Mouse (Mus musculus): ENCODE measurements around the gene Phf24.

Gene Phf24

GRCm38 (mm10) chr4:42915311-42915710, 1.1 kb upstream of the Phf24 start:
- DNase-seq = no peak

- DNase-seq = no peak
Measured at GRCm38 (mm10) chr4:42915966-42916365, 494 bp upstream of the Phf24 start.

GRCm38 (mm10) chr4:42917402-42917774, 928 bp downstream of the Phf24 start:
- DNase-seq = no peak

- no peak for DNase-seq
Measured at GRCm38 (mm10) chr4:42920726-42921125, 4.3 kb downstream of the Phf24 start.

- DNase-seq = no peak
Measured at GRCm38 (mm10) chr4:42921536-42921935, 5.1 kb downstream of the Phf24 start.

GRCm38 (mm10) chr4:42922056-42922455, 5.6 kb downstream of the Phf24 start:
- no peak for DNase-seq

- no peak for DNase-seq
Measured at GRCm38 (mm10) chr4:42922461-42922860, 6.0 kb downstream of the Phf24 start.

GRCm38 (mm10) chr4:42924095-42924710, 7.7 kb downstream of the Phf24 start:
- DNase-seq = no peak

- no peak for DNase-seq
Measured at GRCm38 (mm10) chr4:42928209-42928608, 11.7 kb downstream of the Phf24 start.

- no peak for DNase-seq
Measured at GRCm38 (mm10) chr4:42928952-42929351, 12.5 kb downstream of the Phf24 start.

- DNase-seq = no peak
Measured at GRCm38 (mm10) chr4:42932229-42932969, 15.9 kb downstream of the Phf24 start.

GRCm38 (mm10) chr4:42933630-42934029, 17.2 kb downstream of the Phf24 start:
- DNase-seq = no peak

GRCm38 (mm10) chr4:42941396-42941795, 24.9 kb downstream of the Phf24 start:
- no peak for DNase-seq

GRCm38 (mm10) chr4:42943341-42943740, 26.9 kb downstream of the Phf24 start:
- no peak for DNase-seq

- DNase-seq = no peak
Measured at GRCm38 (mm10) chr4:42944185-42944584, 27.7 kb downstream of the Phf24 start.

GRCm38 (mm10) chr4:42945043-42945442, 28.6 kb downstream of the Phf24 start:
- DNase-seq = no peak

GRCm38 (mm10) chr4:42945445-42945844, 29.0 kb downstream of the Phf24 start:
- DNase-seq = no peak

- DNase-seq = no peak
Measured at GRCm38 (mm10) chr4:42945952-42946351, 29.5 kb downstream of the Phf24 start.

- DNase-seq = no peak
Measured at GRCm38 (mm10) chr4:42946733-42947290, 30.4 kb downstream of the Phf24 start.

- no peak for DNase-seq
Measured at GRCm38 (mm10) chr4:42948527-42948926, 32.1 kb downstream of the Phf24 start.

GRCm38 (mm10) chr4:42949051-42949675, 32.7 kb downstream of the Phf24 start:
- DNase-seq = no peak

GRCm38 (mm10) chr4:42949676-42950051, 33.2 kb downstream of the Phf24 start, which contains the start of gene Dnajb5:
Gene Dnajb5, plus strand, starts transcription at chr4:42949814.
- DNase-seq = peak; percentile 89 to 92

GRCm38 (mm10) chr4:42950065-42950558, 33.7 kb downstream of the Phf24 start:
- DNase-seq = peak; percentile 85 to 90

All from thymus, adult 18-20 months (tissue).